Mouse (Mus musculus): ENCODE measurements at regions not wholly inside any gene's neighbourhood (a gene's known extent, or its start where the extent isn't known, plus 50 kb on each side); places are given as distances from the start of the nearest gene placed in this dataset.
"Not testable (repeated sequence)": the region's sequence is repeated elsewhere in the genome, so short reads cannot be mapped to it uniquely, and the experiment has no call there.

- no peak for DNase-seq
Measured at GRCm38 (mm10) chr14:76744674-76745433, 188.2 kb upstream of the Serp2 start.

- no peak for DNase-seq
Measured at GRCm38 (mm10) chr14:76742297-76742696, 185.6 kb upstream of the Serp2 start.

- peak in 1 of 2 experiments; percentile 63 for DNase-seq
Measured at GRCm38 (mm10) chr14:76739836-76740597, 183.3 kb upstream of the Serp2 start.

DNA sequence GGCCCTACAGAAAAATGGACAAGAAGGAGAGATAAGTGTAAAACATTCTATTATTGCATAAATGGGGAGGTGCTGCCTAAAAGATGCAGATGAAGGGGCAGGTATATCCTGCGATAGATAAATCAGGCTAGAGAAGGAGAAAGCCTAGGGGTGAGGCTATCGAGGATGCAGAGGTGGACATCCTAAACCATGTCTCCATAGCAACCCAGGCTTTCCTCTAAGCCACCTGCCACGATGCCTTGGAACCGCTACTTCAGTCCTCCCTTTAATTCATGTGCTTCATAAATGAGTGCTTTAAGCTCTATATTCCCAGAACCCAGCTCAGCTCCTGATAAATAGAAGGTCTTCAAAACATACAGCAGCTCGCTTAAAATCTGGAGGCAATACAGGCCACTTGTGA, 179.3 kb upstream of the Serp2 start:
- no peak for DNase-seq

DNA sequence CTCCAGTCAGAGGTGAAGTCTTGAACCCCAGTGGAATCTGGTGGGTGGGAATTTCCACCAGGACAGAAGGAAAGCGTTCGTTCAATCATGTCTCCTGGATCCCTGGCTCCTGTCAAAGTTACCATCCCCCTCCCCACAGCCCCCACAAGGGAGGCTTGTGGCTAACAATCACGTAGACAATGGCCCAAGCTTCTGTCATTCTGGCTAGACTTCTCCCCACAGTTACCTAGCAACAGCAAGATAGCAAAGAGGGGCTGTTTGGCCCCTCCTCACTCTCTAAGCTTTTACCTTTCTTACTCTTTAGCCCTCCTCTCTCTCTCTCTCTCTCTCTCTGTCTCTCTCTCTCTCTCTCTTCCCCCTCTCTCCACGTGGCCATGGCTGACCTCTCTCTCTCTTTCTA, 178.4 kb upstream of the Serp2 start:
- no peak for DNase-seq

GRCm38 (mm10) chr14:76733258-76733823, 176.7 kb upstream of the Serp2 start:
- DNase-seq = peak in 1 of 2 experiments; percentile 16

GRCm38 (mm10) chr14:76731096-76731986, 174.7 kb upstream of the Serp2 start:
- DNase-seq = no peak

DNA sequence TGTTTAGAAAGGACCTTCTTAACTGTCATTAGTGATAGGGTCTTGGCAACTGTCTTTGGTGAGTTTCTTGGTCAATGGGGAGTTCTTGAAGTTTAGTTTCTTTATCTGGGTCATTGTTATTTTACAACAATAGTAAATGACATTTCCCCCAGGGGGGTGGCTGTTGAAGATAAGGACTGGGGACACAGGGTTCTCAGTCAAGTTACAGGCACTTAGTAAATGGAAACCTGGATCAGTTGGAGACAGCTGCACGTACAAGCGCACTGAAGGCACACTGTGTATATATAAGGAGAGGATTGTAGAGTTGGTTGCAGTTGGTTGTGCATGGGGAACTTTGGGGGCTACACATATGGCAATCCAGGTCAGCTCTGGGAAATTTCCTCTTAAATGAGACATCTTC, 169.2 kb upstream of the Serp2 start:
- DNase-seq = no peak

- not testable (repeated sequence) for DNase-seq
Measured at GRCm38 (mm10) chr14:76725231-76725630, 168.5 kb upstream of the Serp2 start.

DNA sequence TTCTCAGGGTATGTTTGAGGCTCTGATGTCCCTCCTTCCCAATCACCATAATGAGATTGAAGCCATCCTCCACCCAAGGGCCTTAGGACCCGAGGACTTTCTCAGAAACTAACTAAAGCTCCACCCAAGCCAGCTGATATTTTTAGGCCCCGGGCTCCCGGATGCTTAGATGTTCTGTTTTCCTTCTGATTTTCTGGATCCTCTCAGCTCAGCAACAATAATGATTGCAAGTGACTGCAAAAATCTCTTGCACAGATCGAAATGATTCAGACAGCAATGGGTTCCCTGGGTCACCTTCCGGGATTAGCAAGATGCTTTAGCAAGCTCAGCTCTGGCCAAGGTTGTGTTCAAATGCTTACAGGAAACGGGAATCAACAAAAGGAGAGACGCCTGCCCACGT, 168.1 kb upstream of the Serp2 start:
- DNase-seq = no peak

- DNase-seq = no peak
Measured at GRCm38 (mm10) chr14:76724395-76724794, 167.7 kb upstream of the Serp2 start.

GRCm38 (mm10) chr14:76723551-76723950, 166.9 kb upstream of the Serp2 start:
- DNase-seq = no peak

- no peak for DNase-seq
Measured at GRCm38 (mm10) chr14:76722297-76722696, 165.6 kb upstream of the Serp2 start.

GRCm38 (mm10) chr14:76721751-76722150, 165.1 kb upstream of the Serp2 start:
- peak in 1 of 2 experiments; percentile 34 for DNase-seq

DNA sequence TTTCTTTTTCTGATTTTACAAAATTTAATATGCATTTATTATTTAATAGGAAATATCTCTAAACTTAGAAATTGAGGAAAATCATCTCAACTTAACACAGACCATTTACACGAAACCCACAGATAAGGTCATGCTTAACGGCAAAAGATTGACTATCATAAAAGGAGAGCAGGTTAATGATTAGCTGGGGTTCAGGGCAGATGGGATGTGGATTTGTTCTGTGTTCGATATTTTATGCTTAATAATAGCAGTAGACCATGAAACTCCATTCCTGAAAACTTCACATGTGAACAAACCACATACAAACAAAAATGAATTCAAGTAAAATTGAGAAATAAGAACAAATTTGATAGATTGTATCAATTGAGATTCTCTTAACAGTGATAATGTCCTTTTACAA, 160.4 kb upstream of the Serp2 start:
- no peak for DNase-seq

DNA sequence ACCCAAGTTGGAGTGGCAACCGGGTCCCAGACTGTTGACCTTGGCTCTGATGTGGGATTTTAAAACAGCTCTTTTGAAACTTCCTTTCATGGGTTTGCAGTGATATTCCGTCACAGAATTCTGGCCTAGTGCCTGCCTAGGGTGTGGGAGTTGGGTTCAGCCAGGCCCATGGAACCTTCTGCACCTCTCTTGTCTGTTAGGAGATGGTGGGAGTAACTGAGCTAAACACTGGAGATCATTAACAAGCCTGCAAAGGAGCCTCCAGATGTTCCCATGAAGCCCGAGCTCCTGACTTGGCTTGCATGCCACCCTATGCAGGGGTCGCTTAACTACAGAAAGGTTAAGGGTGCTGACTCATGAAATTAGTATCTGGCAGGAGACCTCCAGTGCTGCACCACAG, 158.0 kb upstream of the Serp2 start:
- DNase-seq = peak; percentile 62 to 65

- peak; percentile 39 to 53 for DNase-seq
Measured at GRCm38 (mm10) chr14:76713946-76714345, 157.3 kb upstream of the Serp2 start.

DNA sequence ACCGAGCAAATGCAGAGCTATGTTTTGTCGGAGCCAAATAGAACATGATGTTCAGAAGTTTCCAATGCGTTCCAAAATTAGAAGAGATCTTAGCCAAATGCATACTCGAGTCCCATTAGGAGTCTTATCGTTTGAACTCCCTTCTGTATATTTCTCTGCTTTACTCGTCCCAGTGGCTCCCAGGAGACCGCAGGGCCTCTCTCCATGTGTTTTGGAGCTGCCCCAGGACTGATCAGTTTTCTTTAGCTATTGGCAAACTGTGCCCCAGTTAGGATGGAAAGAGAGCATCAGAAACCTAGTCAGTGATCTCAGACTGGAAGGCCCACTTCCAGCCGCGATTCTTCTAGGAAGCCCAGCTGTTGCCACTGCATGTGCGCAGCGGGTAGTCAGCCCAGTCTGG, 152.0 kb upstream of the Serp2 start:
- peak in 1 of 2 experiments; percentile 32 for DNase-seq

DNA sequence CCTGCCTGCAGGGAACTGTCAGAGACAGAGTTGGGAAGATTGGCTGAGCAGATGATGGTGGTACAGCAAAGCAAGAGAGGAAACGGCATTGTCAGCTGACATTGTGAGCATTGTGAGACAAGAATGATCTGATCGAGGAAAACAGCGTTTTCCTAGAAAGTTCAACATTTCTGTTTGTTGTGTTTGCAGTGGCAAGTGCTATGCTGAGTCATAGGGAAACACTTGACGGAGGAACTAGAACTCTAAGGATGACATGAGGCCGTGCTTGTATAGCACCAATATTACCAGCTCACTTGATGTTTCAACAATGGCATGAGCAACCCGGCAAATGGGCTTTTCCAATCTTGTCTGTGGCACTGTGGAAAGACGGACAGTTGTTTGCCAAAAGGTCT, 146.7 kb upstream of the Serp2 start:
- DNase-seq = no peak

GRCm38 (mm10) chr14:76702709-76703372, 146.2 kb upstream of the Serp2 start:
- DNase-seq = peak; percentile 54 to 57

DNA sequence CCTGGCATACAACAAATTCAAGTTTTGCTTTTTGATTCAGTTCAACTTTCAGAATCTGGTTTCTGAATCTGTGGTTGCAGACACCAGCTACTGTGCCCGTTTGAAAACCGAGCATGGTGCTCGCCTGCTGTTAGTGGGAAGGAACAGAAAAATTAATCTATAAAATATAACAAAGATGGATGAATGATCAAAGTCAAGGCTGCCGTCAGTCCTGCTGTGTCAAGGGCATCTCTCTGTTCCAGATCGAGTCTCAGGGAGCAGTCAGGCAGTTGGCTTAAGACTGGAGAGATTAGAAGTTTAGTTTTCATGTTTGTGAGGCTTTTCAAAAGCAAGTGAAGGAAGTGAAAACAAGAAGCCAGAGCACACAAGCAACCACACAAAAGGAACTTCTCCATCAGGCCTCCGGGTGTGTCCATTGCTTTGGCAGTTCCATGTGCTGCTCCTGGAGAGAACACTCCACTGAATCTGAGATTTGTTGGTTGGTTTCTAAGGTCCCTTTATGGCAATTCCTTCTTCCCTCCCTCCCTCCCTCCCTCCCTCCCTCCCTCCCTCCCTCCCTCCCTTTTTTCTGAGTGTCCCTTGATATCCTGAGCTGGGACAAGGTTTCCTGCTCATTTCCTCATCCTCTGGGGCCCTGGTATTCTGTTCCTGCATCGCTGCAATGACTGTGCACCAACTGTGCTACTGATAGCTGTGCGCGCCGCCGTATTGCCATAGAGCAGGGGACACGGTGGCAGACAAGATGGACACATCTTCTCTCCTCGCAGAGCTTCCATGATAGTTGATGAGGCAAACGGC, 145.4 kb upstream of the Serp2 start:
- DNase-seq = no peak
